Mouse (Mus musculus): ENCODE measurements around the gene Ppp1r13b. TPM values are rescaled to one million over a fixed set of nuclear protein-coding genes. Genes with fewer than 3 reads are reported as not detected.
A peak's percentile ranks its signal among the peaks of the same experiment; 100 is the strongest.

Gene Ppp1r13b
- polyA plus RNA-seq, 1 experiment from 2014 or later: 9.5 TPM

DNA sequence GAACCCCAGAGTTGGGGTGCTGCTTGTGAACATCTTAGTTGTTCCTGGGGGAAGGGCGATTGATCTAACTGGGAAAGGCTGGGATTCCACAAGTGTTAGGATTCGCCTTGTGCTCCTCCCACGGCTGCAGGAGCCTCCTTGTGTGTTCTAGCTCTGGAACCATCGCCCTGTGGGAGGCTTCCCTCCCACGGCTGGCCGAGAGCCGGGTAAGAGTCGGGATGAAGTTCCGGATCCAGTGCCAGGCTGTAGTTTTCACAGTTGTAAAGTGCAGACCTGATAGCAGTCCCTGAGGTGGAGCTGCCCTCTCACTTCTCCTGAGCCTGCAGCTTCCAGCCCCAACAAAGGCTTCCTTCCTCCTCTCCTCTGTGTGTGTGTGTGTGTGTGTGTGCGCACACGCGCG, 91.4 kb downstream of the Ppp1r13b start:
- Histone ChIP-seq H3K36me3 (ENCODE audit: control insufficient read depth, insufficient read depth, low read length) (no peaks in the 10 kb centered on the region), H3K27me3 (ENCODE audit: control insufficient read depth, insufficient read depth, low read length) (no peaks in the 10 kb centered on the region), H3K4me1 (replicated peaks; ENCODE audit: control insufficient read depth, insufficient read depth, low read length) (peaks cover 12% of the 10 kb centered on the region), H3K9ac (ENCODE audit: low read depth, low read length) (no peak overlapping the region), H3K4me3 (ENCODE audit: low read depth, low read length) (no peak overlapping the region), H3K4me2 (replicated peaks; ENCODE audit: low read depth, low read length) (no peak overlapping the region), H3K27ac (ENCODE audit: low read depth, low read length) (no peak overlapping the region), H3K9me3 (ENCODE audit: control insufficient read depth, low read length) (no peaks in the 10 kb centered on the region)
- no peak for DNase-seq (ENCODE audit: low spot score)
- WGBS: 65% methylated on average over 13 of the region's 13 CpGs
- no peak for ATAC-seq (ENCODE audit: low FRiP score)

DNA sequence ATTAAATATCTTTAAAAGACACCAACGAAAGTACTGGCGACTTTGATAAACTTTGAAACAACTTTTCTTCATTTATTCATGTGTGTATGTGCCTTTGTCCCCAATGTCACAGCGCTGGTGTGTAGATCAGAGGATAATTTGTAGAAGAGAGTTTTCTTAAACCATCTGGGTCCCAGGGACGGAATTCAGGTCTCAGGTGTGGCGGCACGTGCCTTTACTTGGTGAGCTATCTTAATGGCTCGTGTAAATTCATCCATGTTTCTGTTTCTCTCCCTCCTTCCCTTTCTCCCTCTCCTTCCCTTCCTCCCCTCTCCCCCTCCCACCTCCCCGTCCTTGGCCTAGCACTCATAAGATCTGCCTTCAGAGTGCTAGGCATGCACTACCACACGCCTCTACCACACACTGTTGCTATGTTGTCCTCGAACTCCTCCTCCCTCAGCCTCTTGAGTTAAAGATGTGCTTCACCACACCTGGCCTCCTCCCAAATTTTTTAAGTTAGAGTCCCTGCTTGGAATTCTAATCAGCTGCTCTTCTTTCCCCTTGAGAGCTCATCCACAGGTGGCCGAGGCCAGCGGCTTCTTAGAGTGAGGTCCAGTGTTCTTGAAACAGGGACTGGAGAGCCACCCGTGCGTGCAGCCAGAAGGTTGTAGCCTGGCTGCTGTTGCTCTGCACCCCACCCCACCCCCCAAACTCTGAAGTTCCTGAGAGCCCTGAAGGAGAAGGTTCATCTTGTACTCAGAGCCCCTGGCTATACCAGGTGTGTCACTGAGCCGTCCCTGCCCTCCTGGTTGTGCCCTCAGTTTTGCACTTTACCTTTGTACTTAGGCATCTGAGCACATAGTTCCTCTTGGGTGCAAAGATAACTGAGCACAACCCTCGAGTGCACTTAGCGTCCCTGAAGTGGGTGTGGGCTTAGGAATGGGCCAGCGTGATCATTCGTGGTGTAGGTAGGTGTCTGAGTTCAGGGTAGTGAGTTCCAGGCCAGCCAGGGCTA, 92.8 kb downstream of the Ppp1r13b start:
- Histone ChIP-seq H3K4me1 (replicated peaks; ENCODE audit: control insufficient read depth, insufficient read depth, low read length) (peaks cover 12% of the 10 kb centered on the region), H3K27me3 (ENCODE audit: control insufficient read depth, insufficient read depth, low read length) (no peaks in the 10 kb centered on the region), H3K27ac (ENCODE audit: low read depth, low read length) (no peak overlapping the region), H3K4me2 (replicated peaks; ENCODE audit: low read depth, low read length) (peak overlapping the region; percentile 89), H3K4me3 (ENCODE audit: low read depth, low read length) (peak overlapping the region; percentile 67), H3K9ac (ENCODE audit: low read depth, low read length) (peak overlapping the region; percentile 68), H3K36me3 (ENCODE audit: control insufficient read depth, insufficient read depth, low read length) (no peaks in the 10 kb centered on the region), H3K9me3 (ENCODE audit: control insufficient read depth, low read length) (no peaks in the 10 kb centered on the region)
- ATAC-seq (ENCODE audit: low FRiP score) (no peak), DNase-seq (ENCODE audit: low spot score) (peak; percentile 35)
- WGBS: 31% methylated on average over 19 of the region's 19 CpGs

DNA sequence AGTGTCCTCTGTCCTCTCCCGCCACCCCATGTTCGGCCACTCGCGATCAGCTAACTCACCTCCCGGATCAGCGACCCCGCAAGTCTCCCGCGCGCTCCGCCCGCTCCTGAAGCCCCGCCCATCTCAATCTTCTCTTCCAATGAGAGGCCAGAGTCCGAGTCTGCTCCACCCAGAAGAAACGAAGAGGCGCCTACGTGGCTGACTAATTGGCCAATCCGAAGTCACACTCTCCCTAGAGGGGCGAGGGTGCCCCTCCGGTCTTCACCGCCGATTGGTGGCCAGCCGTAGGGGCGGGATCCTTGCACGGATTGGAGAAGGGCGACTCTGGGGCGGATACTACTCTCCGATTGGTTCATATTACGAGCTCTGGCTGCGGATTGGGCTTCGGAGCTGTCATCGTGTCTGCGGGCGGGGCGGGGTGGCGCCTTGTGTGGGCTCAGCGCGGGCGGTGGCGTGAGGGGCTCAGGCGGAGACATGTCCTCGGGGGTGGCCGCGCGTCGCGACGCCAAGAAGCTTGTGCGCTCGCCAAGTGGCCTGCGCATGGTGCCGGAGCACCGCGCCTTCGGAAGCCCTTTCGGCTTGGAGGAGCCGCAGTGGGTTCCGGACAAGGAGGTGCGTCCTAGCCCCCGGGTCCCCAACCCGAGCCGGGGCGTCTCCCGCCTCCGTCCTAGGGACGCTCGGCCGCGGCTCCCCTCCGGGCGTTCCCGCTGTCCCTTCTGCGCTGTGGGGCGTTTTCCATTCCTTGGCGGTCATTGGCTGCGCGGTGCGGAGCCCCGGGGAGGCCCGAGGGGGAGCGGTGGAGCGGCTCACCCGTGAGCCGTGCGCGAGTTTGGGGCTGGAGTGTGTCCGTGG, 93.9 kb downstream of the Ppp1r13b start, which contains the start of the genes Xrcc3 and Zfyve21:
TSS of gene Xrcc3 (minus strand) at position 108 of the 852 bp plus-strand sequence.
TSS of gene Zfyve21 (plus strand) at position 405 of the 852 bp plus-strand sequence.
- ATAC-seq (ENCODE audit: low FRiP score): peak; percentile 99
- under 1% methylated on average over 87 of the region's 87 CpGs for WGBS
- H3K4me1 ChIP-seq (replicated peaks; ENCODE audit: control insufficient read depth, insufficient read depth, low read length): peaks cover 18% of the 10 kb centered on the region

DNA sequence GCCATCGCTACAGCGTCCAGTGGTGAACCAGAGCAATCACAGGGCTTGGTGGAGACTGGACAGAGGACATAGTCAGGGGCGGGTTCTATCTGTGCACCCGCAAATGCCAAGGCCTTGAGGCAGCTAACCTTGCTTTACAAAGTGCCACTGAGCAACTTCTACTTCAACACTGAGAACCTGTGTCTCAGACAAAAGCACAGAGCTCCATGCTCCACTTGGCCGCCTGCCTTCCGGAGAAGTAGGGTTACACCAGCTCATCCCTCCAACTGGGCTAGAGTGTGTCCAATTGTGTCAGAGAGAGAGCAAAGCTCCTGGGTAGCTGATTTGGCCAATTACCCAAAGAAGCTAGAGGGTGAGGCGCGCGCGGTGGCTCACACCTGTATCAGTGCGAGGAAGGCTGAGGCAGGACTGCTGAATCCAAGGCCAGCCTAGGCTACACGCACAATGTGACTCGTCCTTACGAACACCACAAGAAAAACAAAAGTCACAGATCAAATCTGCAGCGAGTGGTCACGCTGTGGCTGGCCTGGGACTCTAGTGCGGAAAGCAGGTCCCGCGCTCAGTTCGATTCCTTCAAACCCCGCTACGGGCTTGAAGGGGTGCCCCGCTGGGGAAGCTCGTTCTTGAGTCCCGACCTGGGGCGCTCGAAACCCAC, 94.7 kb downstream of the Ppp1r13b start:
- ATAC-seq (ENCODE audit: low FRiP score): peak; percentile 15
- Histone ChIP-seq H3K9me3 (ENCODE audit: control insufficient read depth, low read length) (no peaks in the 10 kb centered on the region), H3K4me2 (replicated peaks; ENCODE audit: low read depth, low read length) (peak overlapping the region; percentile 74), H3K4me1 (replicated peaks; ENCODE audit: control insufficient read depth, insufficient read depth, low read length) (peaks cover 18% of the 10 kb centered on the region), H3K27ac (ENCODE audit: low read depth, low read length) (no peak overlapping the region), H3K9ac (ENCODE audit: low read depth, low read length) (peak overlapping the region; percentile 64), H3K4me3 (ENCODE audit: low read depth, low read length) (peak overlapping the region; percentile 55), H3K36me3 (ENCODE audit: control insufficient read depth, insufficient read depth, low read length) (no peaks in the 10 kb centered on the region), H3K27me3 (ENCODE audit: control insufficient read depth, insufficient read depth, low read length) (no peaks in the 10 kb centered on the region)
- DNase-seq (ENCODE audit: low spot score): peak; percentile 44
- WGBS: 6% methylated on average over 27 of the region's 27 CpGs

More for the DNA sequence above, 93.9 kb downstream of the Ppp1r13b start, which contains the start of the genes Xrcc3 and Zfyve21:
- Histone ChIP-seq H3K4me3 (ENCODE audit: low read depth, low read length) (peak within 1 kb of the TSS; percentile 67), H3K9me3 (ENCODE audit: control insufficient read depth, low read length) (no peaks in the 10 kb centered on the region), H3K9ac (ENCODE audit: low read depth, low read length) (peak within 1 kb of the TSS; percentile 68), H3K27me3 (ENCODE audit: control insufficient read depth, insufficient read depth, low read length) (no peaks in the 10 kb centered on the region), H3K36me3 (ENCODE audit: control insufficient read depth, insufficient read depth, low read length) (no peaks in the 10 kb centered on the region), H3K27ac (ENCODE audit: low read depth, low read length) (peak within 1 kb of the TSS; percentile 78), H3K4me2 (replicated peaks; ENCODE audit: low read depth, low read length) (peak within 1 kb of the TSS; percentile 89)
- DNase-seq (ENCODE audit: low spot score): peak; percentile 96

DNA sequence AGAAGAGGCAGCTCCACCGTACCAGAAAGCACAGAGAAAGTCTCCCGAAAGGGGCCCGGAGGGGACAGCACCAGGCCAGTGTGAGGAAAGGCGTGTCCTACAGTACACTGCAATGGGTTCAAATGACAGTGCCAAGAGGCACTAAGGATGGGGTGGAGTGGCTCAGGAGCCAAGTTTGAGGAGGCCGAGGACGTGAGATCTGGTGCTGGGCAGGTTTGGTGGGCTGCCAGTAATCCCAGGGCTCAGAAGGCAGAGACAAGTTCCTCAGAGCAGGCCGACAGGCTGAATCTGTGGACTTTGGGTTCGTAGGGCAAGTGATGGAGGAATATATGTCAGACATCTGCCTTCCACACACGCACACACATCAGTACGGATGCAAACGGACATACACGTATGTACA, 95.3 kb downstream of the Ppp1r13b start:
- H3K4me2 ChIP-seq (replicated peaks; ENCODE audit: low read depth, low read length): peak overlapping the region; percentile 74
- H3K27me3 ChIP-seq (ENCODE audit: control insufficient read depth, insufficient read depth, low read length): no peaks in the 10 kb centered on the region
- 0 out of 2 replicates have a peak, but pooled peaks cover 5% of the 10 kb centered on the region for H3K36me3 ChIP-seq (ENCODE audit: control insufficient read depth, insufficient read depth, low read length)
- 84% methylated on average over 12 of the region's 12 CpGs for WGBS
- H3K27ac ChIP-seq (ENCODE audit: low read depth, low read length): no peak overlapping the region
- H3K4me3 ChIP-seq (ENCODE audit: low read depth, low read length): peak overlapping the region; percentile 55
- DNase-seq (ENCODE audit: low spot score) (no peak), ATAC-seq (ENCODE audit: low FRiP score) (no peak)
- H3K4me1 ChIP-seq (replicated peaks; ENCODE audit: control insufficient read depth, insufficient read depth, low read length): peaks cover 18% of the 10 kb centered on the region
- H3K9me3 ChIP-seq (ENCODE audit: control insufficient read depth, low read length): no peaks in the 10 kb centered on the region
- no peak overlapping the region for H3K9ac ChIP-seq (ENCODE audit: low read depth, low read length)

DNA sequence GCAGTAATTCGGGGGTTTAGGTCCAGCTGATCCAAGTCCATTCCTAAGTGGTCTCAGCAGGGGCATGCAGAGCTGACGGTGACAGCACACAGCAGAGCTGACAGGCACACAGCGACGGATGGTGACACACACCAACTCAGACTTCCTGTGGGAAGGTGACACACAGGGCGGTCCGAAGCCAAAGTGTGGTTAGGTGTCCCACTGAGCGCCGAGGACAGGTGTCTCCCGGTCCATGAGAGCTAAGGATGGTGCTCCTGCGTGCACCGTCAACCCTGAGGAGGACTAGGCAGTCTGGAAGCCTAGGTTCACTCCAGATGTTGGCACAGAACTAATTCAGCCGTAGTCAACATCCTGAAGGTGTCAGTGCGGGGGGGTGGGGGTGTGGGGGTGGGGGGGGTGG, 95.8 kb downstream of the Ppp1r13b start:
- 88% methylated on average over 13 of the region's 13 CpGs for WGBS
- no peak for DNase-seq (ENCODE audit: low spot score)
- no peak overlapping the region for H3K27ac ChIP-seq (ENCODE audit: low read depth, low read length)

DNA sequence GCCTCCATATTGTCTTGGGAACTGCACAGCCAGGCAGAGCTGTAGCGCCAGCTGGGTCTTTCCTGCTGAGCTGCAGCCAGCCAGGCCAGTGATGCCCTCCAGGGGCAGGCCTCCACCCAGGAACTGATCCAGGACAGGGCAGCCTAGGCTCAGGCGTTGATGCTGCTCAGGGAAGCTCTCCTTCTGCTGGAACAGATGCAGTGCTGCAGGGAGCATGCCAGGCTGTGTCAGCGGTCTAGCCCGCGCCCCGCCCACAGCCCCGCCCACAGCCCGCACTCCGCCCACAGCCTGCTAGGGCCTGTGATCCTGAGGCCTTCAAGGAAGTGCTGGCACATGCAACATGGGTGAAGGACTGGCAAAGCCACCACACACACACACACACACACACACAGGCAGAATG, 98.1 kb downstream of the Ppp1r13b start:
- no peaks in the 10 kb centered on the region for H3K27me3 ChIP-seq (ENCODE audit: control insufficient read depth, insufficient read depth, low read length)
- peak; percentile 25; the same call in 1 of the 2 replicates for ATAC-seq (ENCODE audit: low FRiP score)
- H3K9me3 ChIP-seq (ENCODE audit: control insufficient read depth, low read length): no peaks in the 10 kb centered on the region
- peak overlapping the region; percentile 31; the same call in 1 of the 2 replicates for H3K27ac ChIP-seq (ENCODE audit: low read depth, low read length)
- peaks cover 13% of the 10 kb centered on the region for H3K4me1 ChIP-seq (replicated peaks; ENCODE audit: control insufficient read depth, insufficient read depth, low read length)
- no peak overlapping the region for H3K4me2 ChIP-seq (replicated peaks; ENCODE audit: low read depth, low read length)
- H3K36me3 ChIP-seq (ENCODE audit: control insufficient read depth, insufficient read depth, low read length): peaks cover 5% of the 10 kb centered on the region; the same call in 1 of the 2 replicates
- DNase-seq (ENCODE audit: low spot score): peak; percentile 75
- H3K9ac ChIP-seq (ENCODE audit: low read depth, low read length): peak overlapping the region; percentile 32; the same call in 1 of the 2 replicates
- 4% methylated on average over 9 of the region's 9 CpGs for WGBS
- no peak overlapping the region for H3K4me3 ChIP-seq (ENCODE audit: low read depth, low read length)

More for the DNA sequence above, 95.8 kb downstream of the Ppp1r13b start:
- Histone ChIP-seq H3K9me3 (ENCODE audit: control insufficient read depth, low read length) (no peaks in the 10 kb centered on the region), H3K27me3 (ENCODE audit: control insufficient read depth, insufficient read depth, low read length) (no peaks in the 10 kb centered on the region), H3K4me1 (replicated peaks; ENCODE audit: control insufficient read depth, insufficient read depth, low read length) (peaks cover 18% of the 10 kb centered on the region), H3K4me3 (ENCODE audit: low read depth, low read length) (no peak overlapping the region), H3K4me2 (replicated peaks; ENCODE audit: low read depth, low read length) (no peak overlapping the region), H3K9ac (ENCODE audit: low read depth, low read length) (no peak overlapping the region), H3K36me3 (ENCODE audit: control insufficient read depth, insufficient read depth, low read length) (0 out of 2 replicates have a peak, but pooled peaks cover 5% of the 10 kb centered on the region)
- no peak for ATAC-seq (ENCODE audit: low FRiP score)

DNA sequence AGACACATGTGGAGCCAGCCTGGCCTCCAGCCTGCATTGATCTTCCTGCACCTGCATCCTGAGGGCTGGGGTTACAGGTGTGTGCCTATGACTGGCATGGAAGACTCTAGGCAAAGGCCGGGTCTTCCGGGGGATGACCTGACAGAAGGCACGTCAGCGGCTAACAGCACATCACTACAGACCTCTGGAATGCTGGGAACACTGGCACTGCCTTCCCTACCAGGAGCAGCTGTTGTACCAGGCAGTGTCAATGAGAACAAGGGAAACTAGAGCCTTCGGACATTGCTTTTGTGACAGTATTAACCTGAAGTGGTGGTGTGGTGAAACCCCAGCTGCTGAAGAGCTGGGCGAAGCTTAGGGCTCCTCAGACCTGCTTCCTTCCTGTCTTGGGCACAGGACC, 99.1 kb downstream of the Ppp1r13b start:
- ATAC-seq (ENCODE audit: low FRiP score): no peak
- Histone ChIP-seq H3K4me1 (replicated peaks; ENCODE audit: control insufficient read depth, insufficient read depth, low read length) (peaks cover 12% of the 10 kb centered on the region), H3K4me3 (ENCODE audit: low read depth, low read length) (no peak overlapping the region), H3K27ac (ENCODE audit: low read depth, low read length) (no peak overlapping the region), H3K9ac (ENCODE audit: low read depth, low read length) (no peak overlapping the region), H3K4me2 (replicated peaks; ENCODE audit: low read depth, low read length) (no peak overlapping the region), H3K27me3 (ENCODE audit: control insufficient read depth, insufficient read depth, low read length) (no peaks in the 10 kb centered on the region), H3K9me3 (ENCODE audit: control insufficient read depth, low read length) (no peaks in the 10 kb centered on the region), H3K36me3 (ENCODE audit: control insufficient read depth, insufficient read depth, low read length) (peaks cover 8% of the 10 kb centered on the region; the same call in 1 of the 2 replicates)
- no peak for DNase-seq (ENCODE audit: low spot score)
- 93% methylated on average over 6 of the region's 6 CpGs for WGBS

Data from hindbrain, embryonic 11.5 days (tissue).